Mouse (Mus musculus) heart, postnatal 0 days (tissue): Measurements from ENCODE around the gene Peli2.

ENCODE experiments used
- CTCF ChIP-seq: IDR thresholded peaks from 2 replicates; pipeline ENCODE4 v1.5.1; 2016; ENCODE audit warnings: antibody characterized with exemption, control low read depth, low read depth
- EP300 ChIP-seq: IDR thresholded peaks from 2 replicates; pipeline ENCODE4 v1.6.1; 2016; ENCODE audit warnings: antibody characterized with exemption, low read depth

- TF ChIP-seq CTCF, result no peak
- TF ChIP-seq EP300, result no peak
These were observed 34.5 kb downstream of the Peli2 start for GRCm38 (mm10) chr14:48155153-48155552.
